Mouse (Mus musculus) bone marrow macrophage, adult 2 months (primary cell): ENCODE results near the gene Olfr171. TPM values are rescaled to one million over a fixed set of nuclear protein-coding genes. Genes with fewer than 3 reads are reported as not detected.
"Not testable (repeated sequence)": the region's sequence is repeated elsewhere in the genome, so short reads cannot be mapped to it uniquely, and the experiment has no call there.

ENCODE experiments used
- H3K27ac ChIP-seq: 2 replicates; pipeline ENCODE4 v1.5.1; 2012; ENCODE audit warnings: low read depth, low read length; ENCODE audit not compliant: insufficient read depth
- H3K4me1 ChIP-seq: 2 replicates; pipeline ENCODE4 v1.6.1; 2012; ENCODE audit warnings: low read length; ENCODE audit not compliant: control insufficient read depth, insufficient read depth
- H3K4me3 ChIP-seq: 2 replicates; pipeline ENCODE4 v1.5.1; 2012; ENCODE audit warnings: mild to moderate bottlenecking, low read length, moderate library complexity; ENCODE audit not compliant: insufficient read depth
- CTCF ChIP-seq: IDR thresholded peaks from 2 replicates; pipeline ENCODE4 v1.5.1; 2012; ENCODE audit warnings: low read depth, mild to moderate bottlenecking, low read length, moderate library complexity
- POLR2A ChIP-seq: IDR thresholded peaks from 2 replicates; pipeline ENCODE4 v1.6.1; 2012; ENCODE audit warnings: mild to moderate bottlenecking, low read depth, low read length, borderline replicate concordance
- polyA plus RNA-seq: library from polyadenylated mRNA; stranded (reverse); fragments of >200 nt; gene quantifications from 2 replicates; pipeline ENCODE4 v1.2.4, GENCODE M21; 2012; ENCODE audit not compliant: missing spikeins, insufficient read depth, insufficient read length

Olfr171 gene
- polyA plus RNA-seq, result not detected in 2 replicates

DNA sequence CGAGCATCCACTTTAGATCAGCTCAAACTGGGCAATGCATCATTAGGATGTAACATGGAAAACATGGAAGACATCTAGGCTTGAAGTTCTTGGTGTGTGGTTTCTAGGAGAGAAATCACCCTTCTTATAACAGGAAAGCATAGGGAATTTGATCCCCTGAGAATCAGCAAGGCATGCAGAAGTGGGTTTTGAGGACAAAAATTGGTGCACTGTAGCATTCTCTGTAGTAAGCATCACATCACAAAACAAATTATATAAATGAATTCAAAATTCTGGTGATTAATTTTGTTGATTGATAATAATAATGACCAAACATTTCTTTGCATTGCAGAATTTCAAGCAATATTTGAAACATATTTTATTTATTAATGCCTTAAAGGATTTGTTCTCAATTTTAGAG, at the start of gene Olfr171:
Gene Olfr171 (minus strand): TSS at position 101 of the 400 bp plus-strand sequence.
- TF ChIP-seq POLR2A, result no peak
- no peak for TF ChIP-seq CTCF

DNA sequence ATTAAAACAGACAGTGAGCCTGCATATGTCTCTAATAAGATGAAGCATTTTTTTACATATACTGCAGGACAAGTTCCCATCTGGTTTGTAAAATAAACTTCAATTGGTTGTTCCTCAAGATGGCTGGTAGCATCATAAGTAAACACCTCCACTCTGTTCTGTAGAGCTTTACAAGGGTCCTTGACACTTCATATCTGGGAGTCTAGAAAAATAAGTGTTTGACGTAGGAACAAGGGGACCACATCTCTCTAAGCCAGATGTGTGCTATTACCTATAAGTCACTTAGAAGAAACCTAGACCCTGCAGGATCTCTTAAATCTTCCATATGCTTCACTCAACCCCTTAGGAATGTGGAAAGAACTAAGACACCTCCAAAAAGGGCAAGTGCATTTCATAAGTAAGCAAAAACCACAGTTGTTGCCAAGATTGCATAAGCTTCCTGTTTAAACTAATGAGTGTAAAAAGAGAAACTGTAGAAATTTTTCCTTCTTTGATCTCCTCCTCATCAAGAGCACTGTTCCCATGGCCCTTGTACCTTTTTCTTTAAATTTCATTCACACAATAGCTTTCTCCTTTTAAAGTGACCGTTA, 41.1 kb upstream of the Olfr171 start:
- TF ChIP-seq POLR2A, result no peak
- Histone ChIP-seq H3K4me3 (no peak overlapping the region), H3K27ac (no peak overlapping the region), H3K4me1 (no peaks in the 10 kb centered on the region)

More for the DNA sequence above, at the start of gene Olfr171:
- Histone ChIP-seq H3K27ac (no peak within 1 kb of the TSS), H3K4me3 (no peak within 1 kb of the TSS), H3K4me1 (no peaks in the 10 kb centered on the region)

DNA sequence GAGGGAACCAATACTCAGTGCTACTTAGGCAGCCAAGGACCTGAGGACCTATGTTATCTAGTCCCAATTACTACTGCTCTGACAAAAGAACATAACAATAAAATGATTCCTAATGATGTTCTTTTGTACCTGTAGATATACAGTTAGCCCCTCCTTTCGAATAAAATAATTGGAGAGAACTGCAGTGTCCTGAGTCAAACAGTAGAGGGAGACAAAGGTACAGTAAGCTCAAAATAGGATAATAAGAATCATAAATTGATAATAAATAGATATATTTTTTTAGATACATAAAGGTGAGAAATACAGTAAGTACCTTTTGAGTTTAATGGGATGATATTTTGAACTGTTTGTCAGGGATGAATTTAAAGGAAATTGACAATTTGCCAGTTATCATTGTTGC, 36.6 kb upstream of the Olfr171 start:
- no peak for TF ChIP-seq POLR2A
- no peak for TF ChIP-seq CTCF
- H3K27ac ChIP-seq, result no peak overlapping the region
- H3K4me3 ChIP-seq, result no peak overlapping the region
- H3K4me1 ChIP-seq, result no peaks in the 10 kb centered on the region

DNA sequence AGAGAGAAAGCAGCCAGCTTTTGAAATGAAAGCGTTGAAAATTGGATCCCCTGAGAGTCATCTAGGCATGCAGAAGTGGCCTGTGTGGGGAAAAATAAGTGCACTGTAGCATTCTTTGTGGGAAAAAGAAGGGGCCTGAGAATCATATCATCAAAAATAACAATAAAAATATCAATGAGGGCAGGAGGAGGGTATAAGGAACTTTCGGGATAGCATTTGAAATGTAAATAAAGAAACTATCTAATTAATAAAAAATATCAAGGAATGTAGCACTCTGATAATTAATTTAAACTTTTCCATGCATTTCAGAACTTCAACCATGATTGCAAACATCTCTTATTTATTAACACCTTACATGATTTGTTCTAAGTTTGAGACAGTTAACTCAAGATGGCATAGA, 17.9 kb downstream of the Olfr171 start, which contains the start of gene Olfr170:
Gene Olfr170 (minus strand): TSS at position 101 of the 400 bp plus-strand sequence.
- not testable (repeated sequence) for H3K27ac ChIP-seq, H3K4me1 ChIP-seq, H3K4me3 ChIP-seq

DNA sequence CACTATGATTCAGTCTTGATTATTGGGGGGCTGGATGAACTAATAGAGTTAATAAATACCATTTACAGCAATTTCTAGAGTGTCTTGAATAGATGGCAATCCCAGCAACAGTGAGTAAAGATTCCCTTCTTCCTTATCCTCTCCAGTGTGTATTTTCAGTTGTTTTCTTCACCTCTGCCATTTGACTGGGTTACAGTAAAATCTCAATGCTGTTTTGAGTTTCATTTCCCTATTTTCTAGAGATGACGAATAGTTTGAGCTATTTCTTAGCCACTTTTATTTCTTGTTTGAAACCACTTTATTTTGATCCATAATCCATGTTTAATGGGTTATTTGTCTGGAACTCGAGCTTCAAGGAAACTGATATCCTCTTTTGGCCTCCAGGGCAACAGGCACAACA, 26.6 kb downstream of the Olfr171 start:
- H3K4me3 ChIP-seq, result no peak overlapping the region
- no peak overlapping the region for H3K27ac ChIP-seq
- no peak for TF ChIP-seq POLR2A
- TF ChIP-seq CTCF, result no peak
- H3K4me1 ChIP-seq, result no peaks in the 10 kb centered on the region

Other genes with a start within 250 kb of the Olfr171 start
- gene Olfr165, start 206.8 kb downstream of the Olfr171 start, polyA plus RNA-seq, result not detected in 2 replicates
- not detected in 2 replicates for gene Olfr166, start 146.2 kb downstream of the Olfr171 start, polyA plus RNA-seq
- 0.17 TPM in 1 of 2 replicates, not detected in the other for gene Olfr167, start 107.7 kb downstream of the Olfr171 start, polyA plus RNA-seq
- gene Olfr168, start 94.4 kb downstream of the Olfr171 start, polyA plus RNA-seq, result not detected in 2 replicates
- gene Olfr169, start 58.1 kb downstream of the Olfr171 start, polyA plus RNA-seq, result not detected in 2 replicates
- not detected in 2 replicates for gene Olfr170, start 18.0 kb downstream of the Olfr171 start, polyA plus RNA-seq
- gene Lamp3, start 76.5 kb upstream of the Olfr171 start, polyA plus RNA-seq, result not detected in 2 replicates
- 0.98 and 1.1 TPM in 2 replicates for gene B3gnt5, start 130.3 kb upstream of the Olfr171 start, polyA plus RNA-seq